Mouse (Mus musculus): ENCODE data around the gene Arhgef15. TPM values are rescaled to one million over a fixed set of nuclear protein-coding genes. Genes with fewer than 3 reads are reported as not detected.
"Not testable (repeated sequence)": the region's sequence is repeated elsewhere in the genome, so short reads cannot be mapped to it uniquely, and the experiment has no call there.

Gene Arhgef15
- polyA plus RNA-seq, 1 experiment from 2014 or later, result 10.8 TPM

GRCm38 (mm10) chr11:68965050-68965449 lies 7.8 kb upstream of the Arhgef15 start:
- no peaks in the 10 kb centered on the region for H3K27me3 ChIP-seq (ENCODE audit: control insufficient read depth, insufficient read depth, low read length)
- H3K4me2 ChIP-seq (ENCODE audit: low read length), result no peak overlapping the region
- no peak overlapping the region for H3K4me3 ChIP-seq (ENCODE audit: control insufficient read depth in 1 of 2, insufficient read depth in 1 of 2, low read depth in 1 of 2, low read length in 2 of 2)
- no peak for ATAC-seq (ENCODE audit: insufficient number of reproducible peaks, insufficient read depth, low FRiP score, low read depth)
- no peaks in the 10 kb centered on the region for H3K36me3 ChIP-seq (ENCODE audit: control insufficient read depth, insufficient read depth, low read length)
- H3K4me1 ChIP-seq (ENCODE audit: control insufficient read depth in 2 of 2, insufficient read depth in 2 of 2, low read length in 2 of 2), result peaks cover 6 to 11% of the 10 kb centered on the region in 2 experiments; a peak in 3 of 4 replicates
- H3K9me3 ChIP-seq (ENCODE audit: control insufficient read depth, low read length), result no peaks in the 10 kb centered on the region
- no peak overlapping the region for H3K9ac ChIP-seq (ENCODE audit: low read length)
- no peak overlapping the region for H3K27ac ChIP-seq (replicated peaks in 1 of 2; ENCODE audit: control insufficient read depth in 1 of 2, insufficient read depth in 1 of 2, low read depth in 2 of 2, low read length in 2 of 2)

GRCm38 (mm10) chr11:68963405-68963804 lies 6.1 kb upstream of the Arhgef15 start:
- no peak overlapping the region for H3K4me3 ChIP-seq (ENCODE audit: control insufficient read depth in 1 of 2, insufficient read depth in 1 of 2, low read depth in 1 of 2, low read length in 2 of 2)
- H3K27ac ChIP-seq (replicated peaks in 1 of 2; ENCODE audit: control insufficient read depth in 1 of 2, insufficient read depth in 1 of 2, low read depth in 2 of 2, low read length in 2 of 2), result no peak overlapping the region
- peaks cover 4 to 9% of the 10 kb centered on the region in 2 experiments; a peak in 3 of 4 replicates for H3K4me1 ChIP-seq (ENCODE audit: control insufficient read depth in 2 of 2, insufficient read depth in 2 of 2, low read length in 2 of 2)
- WGBS, result 53% methylated on average over 2 of the region's 2 CpGs
- no peak overlapping the region for H3K4me2 ChIP-seq (ENCODE audit: low read length)
- H3K9me3 ChIP-seq (ENCODE audit: control insufficient read depth, low read length), result no peaks in the 10 kb centered on the region
- no peak overlapping the region for H3K9ac ChIP-seq (ENCODE audit: low read length)
- no peaks in the 10 kb centered on the region for H3K36me3 ChIP-seq (ENCODE audit: control insufficient read depth, insufficient read depth, low read length)
- no peaks in the 10 kb centered on the region for H3K27me3 ChIP-seq (ENCODE audit: control insufficient read depth, insufficient read depth, low read length)
- ATAC-seq (ENCODE audit: insufficient number of reproducible peaks, insufficient read depth, low FRiP score, low read depth), result no peak

GRCm38 (mm10) chr11:68962159-68962558 lies 4.9 kb upstream of the Arhgef15 start:
- not testable (repeated sequence) for H3K4me3 ChIP-seq (ENCODE audit: control insufficient read depth in 1 of 2, insufficient read depth in 1 of 2, low read depth in 1 of 2, low read length in 2 of 2); H3K27me3 ChIP-seq (ENCODE audit: control insufficient read depth, insufficient read depth, low read length); H3K4me2 ChIP-seq (ENCODE audit: low read length); H3K9me3 ChIP-seq (ENCODE audit: control insufficient read depth, low read length); ATAC-seq (ENCODE audit: insufficient number of reproducible peaks, insufficient read depth, low FRiP score, low read depth); H3K4me1 ChIP-seq (ENCODE audit: control insufficient read depth in 2 of 2, insufficient read depth in 2 of 2, low read length in 2 of 2); H3K27ac ChIP-seq (replicated peaks in 1 of 2; ENCODE audit: control insufficient read depth in 1 of 2, insufficient read depth in 1 of 2, low read depth in 2 of 2, low read length in 2 of 2); H3K9ac ChIP-seq (ENCODE audit: low read length); H3K36me3 ChIP-seq (ENCODE audit: control insufficient read depth, insufficient read depth, low read length)
- WGBS, result 20% methylated on average over 11 of the region's 11 CpGs

- Histone ChIP-seq H3K9ac (ENCODE audit: low read length) (no peak overlapping the region), H3K4me3 (ENCODE audit: control insufficient read depth in 1 of 2, insufficient read depth in 1 of 2, low read depth in 1 of 2, low read length in 2 of 2) (no peak overlapping the region), H3K27ac (replicated peaks in 1 of 2; ENCODE audit: control insufficient read depth in 1 of 2, insufficient read depth in 1 of 2, low read depth in 2 of 2, low read length in 2 of 2) (no peak overlapping the region), H3K4me1 (ENCODE audit: control insufficient read depth in 2 of 2, insufficient read depth in 2 of 2, low read length in 2 of 2) (no peaks in the 10 kb centered on the region; a peak in 2 of 4 replicates), H3K9me3 (ENCODE audit: control insufficient read depth, low read length) (no peaks in the 10 kb centered on the region), H3K27me3 (ENCODE audit: control insufficient read depth, insufficient read depth, low read length) (0 out of 2 replicates have a peak, but pooled peaks cover 4% of the 10 kb centered on the region), H3K4me2 (ENCODE audit: low read length) (no peak overlapping the region), H3K36me3 (ENCODE audit: control insufficient read depth, insufficient read depth, low read length) (no peaks in the 10 kb centered on the region)
- no peak for ATAC-seq (ENCODE audit: insufficient number of reproducible peaks, insufficient read depth, low FRiP score, low read depth)
- WGBS, result 60% methylated on average over 3 of the region's 3 CpGs
These were observed 4.3 kb upstream of the Arhgef15 start for GRCm38 (mm10) chr11:68961596-68961995.

- H3K4me1 ChIP-seq (ENCODE audit: control insufficient read depth in 2 of 2, insufficient read depth in 2 of 2, low read length in 2 of 2), result peaks cover 6 to 17% of the 10 kb centered on the region in 2 experiments
- H3K36me3 ChIP-seq (ENCODE audit: control insufficient read depth, insufficient read depth, low read length), result no peaks in the 10 kb centered on the region
- no peak overlapping the region for H3K27ac ChIP-seq (replicated peaks in 1 of 2; ENCODE audit: control insufficient read depth in 1 of 2, insufficient read depth in 1 of 2, low read depth in 2 of 2, low read length in 2 of 2)
- WGBS, result 100% methylated on average over 1 of the region's 1 CpGs
- no peak overlapping the region for H3K4me3 ChIP-seq (ENCODE audit: control insufficient read depth in 1 of 2, insufficient read depth in 1 of 2, low read depth in 1 of 2, low read length in 2 of 2)
- peak overlapping the region; percentile 62; the same call in 1 of the 2 replicates for H3K9ac ChIP-seq (ENCODE audit: low read length)
- no peak for ATAC-seq (ENCODE audit: insufficient number of reproducible peaks, insufficient read depth, low FRiP score, low read depth)
- no peaks in the 10 kb centered on the region for H3K9me3 ChIP-seq (ENCODE audit: control insufficient read depth, low read length)
- H3K27me3 ChIP-seq (ENCODE audit: control insufficient read depth, insufficient read depth, low read length), result peaks cover 11% of the 10 kb centered on the region; the same call in 1 of the 2 replicates
- peak overlapping the region; percentile 53; the same call in 1 of the 2 replicates for H3K4me2 ChIP-seq (ENCODE audit: low read length)
These were observed 691 bp upstream of the Arhgef15 start for GRCm38 (mm10) chr11:68957971-68958370.

- H3K27ac ChIP-seq (replicated peaks in 1 of 2; ENCODE audit: control insufficient read depth in 1 of 2, insufficient read depth in 1 of 2, low read depth in 2 of 2, low read length in 2 of 2), result peak overlapping the region; percentile 63 to 76
- H3K9ac ChIP-seq (ENCODE audit: low read length), result peak overlapping the region; percentile 62
- peak overlapping the region; percentile 36 to 42 for H3K4me3 ChIP-seq (ENCODE audit: control insufficient read depth in 1 of 2, insufficient read depth in 1 of 2, low read depth in 1 of 2, low read length in 2 of 2)
- no peaks in the 10 kb centered on the region for H3K36me3 ChIP-seq (ENCODE audit: control insufficient read depth, insufficient read depth, low read length)
- H3K9me3 ChIP-seq (ENCODE audit: control insufficient read depth, low read length), result no peaks in the 10 kb centered on the region
- peak overlapping the region; percentile 53 for H3K4me2 ChIP-seq (ENCODE audit: low read length)
- peak; percentile 57; the same call in 1 of the 2 replicates for ATAC-seq (ENCODE audit: insufficient number of reproducible peaks, insufficient read depth, low FRiP score, low read depth)
- H3K4me1 ChIP-seq (ENCODE audit: control insufficient read depth in 2 of 2, insufficient read depth in 2 of 2, low read length in 2 of 2), result peaks cover 6 to 17% of the 10 kb centered on the region in 2 experiments
- 30% methylated on average over 13 of the region's 13 CpGs for WGBS
- H3K27me3 ChIP-seq (ENCODE audit: control insufficient read depth, insufficient read depth, low read length), result peaks cover 13% of the 10 kb centered on the region; the same call in 1 of the 2 replicates
These were observed 583 bp downstream of the Arhgef15 start for GRCm38 (mm10) chr11:68956697-68957096.

- Histone ChIP-seq H3K4me2 (ENCODE audit: low read length) (peak overlapping the region; percentile 53), H3K9ac (ENCODE audit: low read length) (peak overlapping the region; percentile 62), H3K27me3 (ENCODE audit: control insufficient read depth, insufficient read depth, low read length) (peaks cover 16% of the 10 kb centered on the region; the same call in 1 of the 2 replicates), H3K4me3 (ENCODE audit: control insufficient read depth in 1 of 2, insufficient read depth in 1 of 2, low read depth in 1 of 2, low read length in 2 of 2) (peak overlapping the region; percentile 36 to 42), H3K36me3 (ENCODE audit: control insufficient read depth, insufficient read depth, low read length) (peaks cover 4% of the 10 kb centered on the region; the same call in 1 of the 2 replicates), H3K9me3 (ENCODE audit: control insufficient read depth, low read length) (no peaks in the 10 kb centered on the region), H3K27ac (replicated peaks in 1 of 2; ENCODE audit: control insufficient read depth in 1 of 2, insufficient read depth in 1 of 2, low read depth in 2 of 2, low read length in 2 of 2) (peak overlapping the region; percentile 63 to 76), H3K4me1 (ENCODE audit: control insufficient read depth in 2 of 2, insufficient read depth in 2 of 2, low read length in 2 of 2) (peaks cover 6 to 17% of the 10 kb centered on the region in 2 experiments)
- ATAC-seq (ENCODE audit: insufficient number of reproducible peaks, insufficient read depth, low FRiP score, low read depth), result peak; percentile 37; the same call in 1 of the 2 replicates
- 19% methylated on average over 2 of the region's 3 CpGs for WGBS
These were observed 1.2 kb downstream of the Arhgef15 start for GRCm38 (mm10) chr11:68956107-68956506.

- Histone ChIP-seq H3K4me2 (ENCODE audit: low read length) (peak overlapping the region; percentile 87), H3K27ac (replicated peaks in 1 of 2; ENCODE audit: control insufficient read depth in 1 of 2, insufficient read depth in 1 of 2, low read depth in 2 of 2, low read length in 2 of 2) (no peak overlapping the region), H3K4me3 (ENCODE audit: control insufficient read depth in 1 of 2, insufficient read depth in 1 of 2, low read depth in 1 of 2, low read length in 2 of 2) (peak overlapping the region; percentile 7 to 46; a peak in 2 of 4 replicates), H3K4me1 (ENCODE audit: control insufficient read depth in 2 of 2, insufficient read depth in 2 of 2, low read length in 2 of 2) (peaks cover 6 to 17% of the 10 kb centered on the region in 2 experiments), H3K9ac (ENCODE audit: low read length) (no peak overlapping the region), H3K27me3 (ENCODE audit: control insufficient read depth, insufficient read depth, low read length) (peaks cover 16% of the 10 kb centered on the region; the same call in 1 of the 2 replicates), H3K36me3 (ENCODE audit: control insufficient read depth, insufficient read depth, low read length) (peaks cover 7% of the 10 kb centered on the region; the same call in 1 of the 2 replicates), H3K9me3 (ENCODE audit: control insufficient read depth, low read length) (no peaks in the 10 kb centered on the region)
- WGBS, result 73% methylated on average over 5 of the region's 5 CpGs
- ATAC-seq (ENCODE audit: insufficient number of reproducible peaks, insufficient read depth, low FRiP score, low read depth), result no peak
These were observed 1.8 kb downstream of the Arhgef15 start for GRCm38 (mm10) chr11:68955473-68955872.
